Mouse (Mus musculus) liver, postnatal 0 days (tissue): ENCODE data around the gene Olfr1348.

ENCODE experiments used
- CTCF ChIP-seq: sonication (generic); IDR thresholded peaks from 2 replicates; pipeline ENCODE4 v1.5.1; 2016; ENCODE audit warnings: antibody characterized with exemption, low read depth
- EP300 ChIP-seq: IDR thresholded peaks from 2 replicates; pipeline ENCODE4 v1.6.1; 2016; ENCODE audit warnings: antibody characterized with exemption, low read depth, mild to moderate bottlenecking

DNA sequence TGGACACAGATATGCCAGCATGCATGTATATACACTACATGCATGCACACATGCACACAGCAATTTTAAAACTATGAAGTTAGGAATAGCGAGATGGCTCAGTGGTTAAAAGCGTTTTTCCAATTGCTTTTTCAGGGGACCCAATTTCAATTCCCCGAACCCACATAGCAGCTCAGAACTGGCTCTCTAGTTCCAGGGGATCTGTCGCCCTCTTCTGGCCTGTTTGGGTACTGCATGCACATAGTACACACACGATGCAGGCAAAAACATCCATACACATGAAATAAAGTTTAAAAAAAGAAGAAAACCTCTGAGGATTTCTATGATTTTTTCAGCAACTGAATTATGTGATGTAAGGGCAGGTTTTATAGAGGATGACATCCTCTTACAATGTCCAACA, 17.6 kb upstream of the Olfr1348 start:
- TF ChIP-seq EP300 = no peak
- TF ChIP-seq CTCF = peak; percentile 62
